Mouse (Mus musculus) thymus, adult 2 months (tissue): ENCODE measurements around the gene Krcc1. TPM values are rescaled to one million over a fixed set of nuclear protein-coding genes. Genes with fewer than 3 reads are reported as not detected.

Source experiments
- DNase-seq: peaks from one replicate; pipeline ENCODE4 v3.0.0; 2021
- H3K27ac ChIP-seq: fragments of 200-500 bp; 2 replicates; pipeline ENCODE4 v1.5.1; 2012; ENCODE audit warnings: low read length, control low read depth; ENCODE audit not compliant: control insufficient read depth, insufficient read depth
- H3K27me3 ChIP-seq: fragments of 200-500 bp; 2 replicates; pipeline ENCODE4 v1.6.1; 2012; ENCODE audit warnings: mild to moderate bottlenecking, low read length, moderate library complexity, mixed read lengths; ENCODE audit not compliant: control insufficient read depth, insufficient read depth
- H3K36me3 ChIP-seq: fragments of 200-500 bp; 2 replicates; pipeline ENCODE4 v1.6.1; 2012; ENCODE audit warnings: mild to moderate bottlenecking, low read length, moderate library complexity; ENCODE audit not compliant: control insufficient read depth, insufficient read depth
- H3K4me1 ChIP-seq: fragments of 200-500 bp; replicated peaks from 2 replicates; pipeline ENCODE4 v1.6.1; 2012; ENCODE audit warnings: low read length; ENCODE audit not compliant: control insufficient read depth, insufficient read depth
- H3K4me3 ChIP-seq: fragments of 200-500 bp; 2 replicates; pipeline ENCODE4 v1.5.1; 2012; ENCODE audit warnings: mild to moderate bottlenecking, low read length, control low read depth, moderate library complexity; ENCODE audit not compliant: control insufficient read depth, insufficient read depth
- CTCF ChIP-seq: fragments of 200-500 bp; IDR thresholded peaks from 2 replicates; pipeline ENCODE4 v1.5.1; 2012; ENCODE audit warnings: mild to moderate bottlenecking, control low read depth, low read length, moderate library complexity, borderline replicate concordance; ENCODE audit not compliant: control insufficient read depth, poor library complexity, insufficient read depth; ENCODE audit errors: extremely low read depth
- POLR2A ChIP-seq: fragments of 200-500 bp; IDR thresholded peaks from 2 replicates; pipeline ENCODE4 v1.6.1; 2012; ENCODE audit warnings: mild to moderate bottlenecking, low read length, control low read depth, moderate library complexity; ENCODE audit not compliant: control insufficient read depth, poor library complexity, insufficient read depth; ENCODE audit errors: extremely low read depth
- WGBS: fragments of 180-500 bp; shearing (Covaris S2); methylation state at CpG from one replicate; pipeline ENCODE4 v1.1.7; 2018; 5-methylcytosine and 5-hydroxymethylcytosine counted together
- polyA plus RNA-seq: library from polyadenylated mRNA; depleted of rRNA; stranded (reverse); fragments of >200 nt; gene quantifications from 2 replicates; pipeline ENCODE4 v1.2.3, GENCODE M21; 2012

Krcc1 gene
- polyA plus RNA-seq, 1 experiment: 8.9 TPM

- Histone ChIP-seq H3K36me3 (no peaks in the 10 kb centered on the region), H3K4me3 (no peak overlapping the region; the same call in 1 of the 2 replicates), H3K27me3 (no peaks in the 10 kb centered on the region), H3K27ac (peak overlapping the region; percentile 46), H3K4me1 (peaks cover 15% of the 10 kb centered on the region)
- no peak for TF ChIP-seq POLR2A
- TF ChIP-seq CTCF: no peak
- peak; percentile 19 for DNase-seq
- WGBS: 46% methylated on average over 13 of the region's 14 CpGs
These were observed 998 bp upstream of the Krcc1 start for GRCm38 (mm10) chr6:71270301-71271056.

- H3K36me3 ChIP-seq: no peaks in the 10 kb centered on the region
- WGBS: 3% methylated on average over 8 of the region's 8 CpGs
- H3K4me3 ChIP-seq: peak overlapping the region; percentile 36
These were observed 454 bp upstream of the Krcc1 start for GRCm38 (mm10) chr6:71271057-71271388.

GRCm38 (mm10) chr6:71272316-71272741 lies 852 bp downstream of the Krcc1 start:
- Histone ChIP-seq H3K27ac (peak overlapping the region; percentile 84), H3K4me3 (peak overlapping the region; percentile 100), H3K27me3 (no peaks in the 10 kb centered on the region), H3K36me3 (no peaks in the 10 kb centered on the region), H3K4me1 (peaks cover 15% of the 10 kb centered on the region)
- DNase-seq: peak; percentile 15
- TF ChIP-seq CTCF (no peak), POLR2A (no peak)
- 2% methylated on average over 11 of the region's 11 CpGs for WGBS

More at GRCm38 (mm10) chr6:71271057-71271388, 454 bp upstream of the Krcc1 start:
- Histone ChIP-seq H3K27ac (peak overlapping the region; percentile 46), H3K27me3 (no peaks in the 10 kb centered on the region), H3K4me1 (peaks cover 15% of the 10 kb centered on the region)
- TF ChIP-seq CTCF: no peak
- TF ChIP-seq POLR2A: no peak
- no peak for DNase-seq

- Histone ChIP-seq H3K36me3 (no peaks in the 10 kb centered on the region), H3K4me3 (no peak overlapping the region), H3K27me3 (no peaks in the 10 kb centered on the region), H3K4me1 (peaks cover 15% of the 10 kb centered on the region), H3K27ac (no peak overlapping the region)
- DNase-seq: no peak
- no peak for TF ChIP-seq CTCF
- no peak for TF ChIP-seq POLR2A
- WGBS: 97% methylated on average over 1 of the region's 1 CpGs
These were observed 2.2 kb downstream of the Krcc1 start for GRCm38 (mm10) chr6:71273715-71274114.

GRCm38 (mm10) chr6:71274621-71275020 lies 3.1 kb downstream of the Krcc1 start:
- WGBS: 90% methylated on average over 1 of the region's 1 CpGs
- Histone ChIP-seq H3K4me3 (no peak overlapping the region), H3K36me3 (no peaks in the 10 kb centered on the region), H3K27ac (no peak overlapping the region), H3K27me3 (no peaks in the 10 kb centered on the region), H3K4me1 (peaks cover 15% of the 10 kb centered on the region)
- TF ChIP-seq POLR2A: no peak
- no peak for TF ChIP-seq CTCF
- no peak for DNase-seq

GRCm38 (mm10) chr6:71279418-71279817 lies 7.9 kb downstream of the Krcc1 start:
- Histone ChIP-seq H3K27ac (no peak overlapping the region), H3K36me3 (peaks cover 6% of the 10 kb centered on the region)

GRCm38 (mm10) chr6:71293509-71293908 lies 22.0 kb downstream of the Krcc1 start:
- Histone ChIP-seq H3K36me3 (no peaks in the 10 kb centered on the region), H3K27ac (no peak overlapping the region), H3K4me1 (0 out of 2 replicates have a peak, but pooled peaks cover 7% of the 10 kb centered on the region), H3K4me3 (no peak overlapping the region), H3K27me3 (no peaks in the 10 kb centered on the region)
- no peak for DNase-seq
- WGBS: 86% methylated on average over 14 of the region's 14 CpGs
- no peak for TF ChIP-seq CTCF
- no peak for TF ChIP-seq POLR2A

More at GRCm38 (mm10) chr6:71279418-71279817, 7.9 kb downstream of the Krcc1 start:
- Histone ChIP-seq H3K4me3 (no peak overlapping the region), H3K27me3 (no peaks in the 10 kb centered on the region), H3K4me1 (peaks cover 2% of the 10 kb centered on the region; the same call in 1 of the 2 replicates)
- no peak for DNase-seq
- TF ChIP-seq CTCF (no peak), POLR2A (no peak)
- 80% methylated on average over 1 of the region's 1 CpGs for WGBS
